Mouse (Mus musculus): ENCODE data around the gene Klhl35.
A peak's percentile ranks its signal among the peaks of the same experiment; 100 is the strongest.
"Not testable (repeated sequence)": the region's sequence is repeated elsewhere in the genome, so short reads cannot be mapped to it uniquely, and the experiment has no call there.

The Klhl35 gene

GRCm38 (mm10) chr7:99499128-99499527, 33.3 kb downstream of the Klhl35 start:
- no peak for ATAC-seq (ENCODE audit: low TSS enrichment)

GRCm38 (mm10) chr7:99500201-99500600, 34.4 kb downstream of the Klhl35 start:
- ATAC-seq (ENCODE audit: low TSS enrichment) = peak; percentile 99

GRCm38 (mm10) chr7:99500655-99501054, 34.9 kb downstream of the Klhl35 start:
- no peak for ATAC-seq (ENCODE audit: low TSS enrichment)

- ATAC-seq (ENCODE audit: low TSS enrichment) = no peak
Measured at GRCm38 (mm10) chr7:99501148-99501547, 35.3 kb downstream of the Klhl35 start.

GRCm38 (mm10) chr7:99504556-99504955, 38.8 kb downstream of the Klhl35 start:
- no peak for ATAC-seq (ENCODE audit: low TSS enrichment)

GRCm38 (mm10) chr7:99508187-99508586, 42.4 kb downstream of the Klhl35 start:
- ATAC-seq (ENCODE audit: low TSS enrichment) = not testable (repeated sequence)

GRCm38 (mm10) chr7:99510087-99510501, 44.3 kb downstream of the Klhl35 start:
- ATAC-seq (ENCODE audit: low TSS enrichment) = peak; percentile 99

GRCm38 (mm10) chr7:99516092-99516813, 50.4 kb downstream of the Klhl35 start:
- ATAC-seq (ENCODE audit: low TSS enrichment) = no peak

GRCm38 (mm10) chr7:99516814-99517157, 51.0 kb downstream of the Klhl35 start:
- no peak for ATAC-seq (ENCODE audit: low TSS enrichment)

- no peak for ATAC-seq (ENCODE audit: low TSS enrichment)
Measured at GRCm38 (mm10) chr7:99518954-99519644, 53.3 kb downstream of the Klhl35 start.

GRCm38 (mm10) chr7:99523121-99523520, 57.3 kb downstream of the Klhl35 start:
- ATAC-seq (ENCODE audit: low TSS enrichment) = no peak

Measured in frontal cortex, adult (tissue).